Mouse (Mus musculus): Measurements from ENCODE around the gene Arntl2.

GRCm38 (mm10) chr6:146821958-146822357, 26.1 kb downstream of the Arntl2 start:
- TF ChIP-seq CTCF (IDR thresholded peaks at IDR 0.05; ENCODE audit: insufficient read depth, low read depth, low read length) = no peak
- TF ChIP-seq POLR2A (IDR thresholded peaks at IDR 0.05; ENCODE audit: insufficient read depth, low read depth, low read length) = no peak

Measured in olfactory bulb, adult 2 months (tissue).